Mouse (Mus musculus): ENCODE data around the gene Pawr.
"Not testable (repeated sequence)": the region's sequence is repeated elsewhere in the genome, so short reads cannot be mapped to it uniquely, and the experiment has no call there.

Pawr gene

GRCm38 (mm10) chr10:108391370-108391902, 59.5 kb downstream of the Pawr start:
- DNase-seq (ENCODE audit: low spot score): no peak

- no peak for DNase-seq (ENCODE audit: low spot score)
Observed at GRCm38 (mm10) chr10:108392151-108392550, 60.2 kb downstream of the Pawr start.

- no peak for DNase-seq (ENCODE audit: low spot score)
Observed at GRCm38 (mm10) chr10:108394306-108394705, 62.4 kb downstream of the Pawr start.

DNA sequence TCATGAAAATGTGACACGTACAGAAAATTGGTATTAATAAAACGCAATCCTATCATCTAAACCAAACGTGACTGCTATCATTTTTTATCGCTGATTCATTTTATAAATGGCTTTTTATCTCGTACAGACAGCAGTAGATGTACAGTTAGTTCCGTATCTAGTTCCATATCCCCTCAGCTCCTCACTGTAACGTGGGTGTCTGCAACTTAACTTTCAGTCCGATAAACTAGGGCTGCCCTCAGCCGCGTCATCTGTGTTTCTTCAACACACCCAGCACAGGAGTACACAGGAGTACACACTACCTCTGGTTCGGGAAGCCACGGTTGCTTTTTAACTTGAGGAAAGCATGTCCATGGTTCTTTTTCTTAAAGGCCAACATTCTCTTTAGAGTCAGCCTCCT, 63.3 kb downstream of the Pawr start:
- DNase-seq (ENCODE audit: low spot score): no peak

DNA sequence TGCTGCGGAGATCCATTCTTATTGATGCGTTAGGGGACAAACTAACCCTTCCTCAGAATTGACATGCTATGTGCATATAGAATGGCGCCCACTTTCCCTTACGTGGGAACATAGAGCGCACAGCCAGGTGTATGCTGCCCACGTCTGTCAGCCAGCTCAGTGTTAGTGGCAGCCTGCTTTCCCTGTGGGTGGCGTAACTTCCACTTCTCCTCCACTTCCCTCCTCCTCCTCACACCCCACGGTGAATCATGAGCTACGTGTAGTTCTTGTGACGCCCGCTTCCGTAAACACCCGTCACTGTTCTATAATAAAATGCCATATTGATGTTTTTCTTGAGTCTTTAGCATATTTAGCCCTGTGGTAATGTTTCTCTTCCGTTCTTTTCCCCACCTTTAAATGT, 63.7 kb downstream of the Pawr start:
- no peak for DNase-seq (ENCODE audit: low spot score)

GRCm38 (mm10) chr10:108402751-108403150, 70.8 kb downstream of the Pawr start:
- DNase-seq (ENCODE audit: low spot score): no peak

- no peak for DNase-seq (ENCODE audit: low spot score)
Observed at GRCm38 (mm10) chr10:108403366-108403865, 71.5 kb downstream of the Pawr start.

DNA sequence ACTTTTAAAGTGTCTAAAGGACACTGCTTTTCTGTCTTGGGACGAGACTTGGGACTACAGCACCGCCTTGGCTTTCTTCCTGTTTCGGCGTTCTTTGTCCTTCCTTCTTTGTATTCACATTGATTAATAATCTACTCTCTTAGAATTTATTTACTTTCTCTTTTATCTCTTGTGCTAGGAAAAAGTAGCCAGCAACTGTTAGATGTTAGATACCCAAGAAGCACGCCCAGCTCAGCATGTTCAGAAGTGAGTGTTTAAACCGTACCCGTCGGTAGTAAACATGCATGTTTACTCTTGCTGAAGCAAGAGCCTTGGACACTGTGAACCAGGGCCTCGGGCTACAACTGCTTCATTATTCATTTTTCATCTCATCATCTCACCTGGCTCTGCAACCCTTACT, 72.2 kb downstream of the Pawr start:
- no peak for DNase-seq (ENCODE audit: low spot score)

DNA sequence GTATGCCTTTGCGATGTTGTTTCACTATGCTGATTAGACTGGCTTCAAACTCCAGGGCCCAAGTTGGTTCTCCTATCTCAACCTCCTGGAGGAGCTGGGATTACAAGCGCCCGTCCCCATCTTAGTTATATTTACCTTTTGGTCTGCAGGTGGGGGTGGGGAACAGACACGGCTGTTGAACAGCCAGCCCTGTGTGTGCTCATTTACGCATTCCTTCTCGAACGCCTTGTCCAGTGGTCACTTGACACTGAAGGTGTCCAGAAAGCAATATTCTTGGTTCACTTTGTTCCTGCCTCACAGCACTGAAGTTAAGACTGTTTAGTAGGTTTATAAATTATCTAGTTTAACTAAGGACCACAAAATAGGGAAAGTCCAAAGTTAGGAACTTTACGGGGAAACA, 73.2 kb downstream of the Pawr start:
- no peak for DNase-seq (ENCODE audit: low spot score)

GRCm38 (mm10) chr10:108405931-108406330, 74.0 kb downstream of the Pawr start:
- no peak for DNase-seq (ENCODE audit: low spot score)

DNA sequence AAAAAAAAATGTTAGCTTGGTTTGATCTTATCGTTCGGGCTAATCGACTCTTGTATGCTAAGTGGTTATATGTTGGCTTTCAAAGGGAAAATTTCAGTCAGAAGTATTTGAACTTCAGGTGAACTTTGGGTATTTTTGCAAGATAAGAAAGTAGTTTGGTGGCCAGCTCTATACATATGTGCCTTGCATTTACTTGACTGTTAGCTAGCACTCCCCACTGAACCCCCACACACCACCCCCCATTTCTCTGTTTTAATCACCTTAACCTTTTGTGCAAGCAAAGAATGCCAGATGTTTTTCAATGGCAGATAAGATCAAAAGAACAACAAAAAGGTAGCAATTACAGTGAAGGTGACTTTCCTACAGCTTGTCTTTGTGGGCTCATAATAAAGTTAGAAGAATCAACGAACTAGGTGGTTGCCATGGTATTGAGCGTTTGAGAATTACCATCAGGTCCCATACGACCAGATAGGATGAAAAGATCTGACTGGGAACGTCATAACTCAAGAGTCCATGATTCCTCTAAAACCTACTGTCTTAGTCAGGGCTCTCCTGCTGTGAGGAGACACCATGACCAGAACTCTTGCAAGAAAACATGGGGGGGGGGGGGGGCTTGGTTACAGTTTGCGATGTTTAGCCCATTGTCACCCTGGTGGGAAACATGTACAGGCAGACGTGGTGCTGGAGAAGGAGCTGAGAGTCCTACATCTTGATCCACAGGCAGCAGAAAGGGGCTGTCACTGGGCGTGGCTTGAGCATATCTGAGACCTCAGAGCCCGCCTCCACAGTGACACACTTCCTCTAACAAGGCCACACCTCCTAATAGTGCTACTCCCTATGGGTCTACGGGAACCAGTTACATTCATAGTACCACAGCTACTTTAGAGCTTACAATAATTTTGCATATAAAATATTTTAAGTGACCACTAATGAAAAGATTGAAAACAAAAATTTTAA, 75.2 kb downstream of the Pawr start:
- DNase-seq (ENCODE audit: low spot score): no peak

GRCm38 (mm10) chr10:108408025-108408424, 76.1 kb downstream of the Pawr start:
- DNase-seq (ENCODE audit: low spot score): peak; percentile 13

GRCm38 (mm10) chr10:108408437-108408836, 76.5 kb downstream of the Pawr start:
- no peak for DNase-seq (ENCODE audit: low spot score)

- no peak for DNase-seq (ENCODE audit: low spot score)
Observed at GRCm38 (mm10) chr10:108408986-108409385, 77.1 kb downstream of the Pawr start.

GRCm38 (mm10) chr10:108409529-108409928, 77.6 kb downstream of the Pawr start:
- no peak for DNase-seq (ENCODE audit: low spot score)

GRCm38 (mm10) chr10:108414936-108415635, 83.2 kb downstream of the Pawr start:
- no peak for DNase-seq (ENCODE audit: low spot score)

GRCm38 (mm10) chr10:108417448-108417847, 85.5 kb downstream of the Pawr start:
- DNase-seq (ENCODE audit: low spot score): no peak

DNA sequence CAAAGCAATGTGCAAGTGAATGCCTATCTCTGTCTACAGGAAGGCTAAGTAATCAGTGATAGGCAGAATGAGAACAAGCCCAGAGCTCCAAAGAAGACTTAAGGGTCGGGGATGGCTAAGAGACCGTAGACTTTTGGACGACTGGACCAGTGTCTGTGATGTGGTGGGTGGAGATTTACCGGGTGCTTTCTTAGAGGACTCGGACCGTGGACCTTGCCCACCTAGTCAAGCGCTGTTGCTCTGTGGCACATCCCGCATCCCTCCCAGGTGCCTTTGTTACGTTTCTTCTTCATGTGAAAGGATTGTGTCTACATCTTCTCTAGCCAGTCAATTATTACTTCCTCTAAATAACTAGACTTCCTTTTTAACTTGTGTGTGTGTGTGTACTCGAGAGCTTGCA, 98.6 kb downstream of the Pawr start:
- DNase-seq (ENCODE audit: low spot score): no peak

GRCm38 (mm10) chr10:108432194-108432593, 100.3 kb downstream of the Pawr start:
- DNase-seq (ENCODE audit: low spot score): no peak

DNA sequence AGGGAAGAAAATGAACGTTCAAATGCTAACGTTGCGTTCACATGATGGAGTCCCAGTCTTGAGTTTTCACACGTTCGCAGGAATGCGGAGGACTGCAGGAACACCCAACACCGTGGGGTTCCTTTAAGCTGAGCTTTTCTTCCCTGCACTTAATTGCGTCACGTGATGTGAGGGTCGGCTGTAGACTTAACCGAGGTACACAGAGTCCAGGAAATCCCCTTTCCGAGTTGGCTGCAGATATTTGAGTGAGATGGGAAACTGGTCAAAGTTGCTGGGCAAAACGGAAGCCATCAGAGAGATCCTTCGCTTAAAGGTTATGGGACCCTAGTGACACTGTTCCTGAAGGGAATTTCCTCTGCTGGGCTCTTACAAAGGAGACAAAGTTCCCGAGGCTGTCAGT, 102.1 kb downstream of the Pawr start:
- no peak for DNase-seq (ENCODE audit: low spot score)

GRCm38 (mm10) chr10:108435616-108436015, 103.7 kb downstream of the Pawr start:
- DNase-seq (ENCODE audit: low spot score): no peak

- no peak for DNase-seq (ENCODE audit: low spot score)
Observed at GRCm38 (mm10) chr10:108436365-108436764, 104.4 kb downstream of the Pawr start.

GRCm38 (mm10) chr10:108440251-108440650, 108.3 kb downstream of the Pawr start:
- DNase-seq (ENCODE audit: low spot score): not testable (repeated sequence)
